Mouse (Mus musculus): Measurements from ENCODE around the gene Ehbp1l1. TPM values are rescaled to one million over a fixed set of nuclear protein-coding genes. Genes with fewer than 3 reads are reported as not detected.
"Not testable (repeated sequence)": the region's sequence is repeated elsewhere in the genome, so short reads cannot be mapped to it uniquely, and the experiment has no call there.

The Ehbp1l1 gene
- polyA plus RNA-seq, 1 experiment from 2014 or later, result 5.4 TPM

DNA sequence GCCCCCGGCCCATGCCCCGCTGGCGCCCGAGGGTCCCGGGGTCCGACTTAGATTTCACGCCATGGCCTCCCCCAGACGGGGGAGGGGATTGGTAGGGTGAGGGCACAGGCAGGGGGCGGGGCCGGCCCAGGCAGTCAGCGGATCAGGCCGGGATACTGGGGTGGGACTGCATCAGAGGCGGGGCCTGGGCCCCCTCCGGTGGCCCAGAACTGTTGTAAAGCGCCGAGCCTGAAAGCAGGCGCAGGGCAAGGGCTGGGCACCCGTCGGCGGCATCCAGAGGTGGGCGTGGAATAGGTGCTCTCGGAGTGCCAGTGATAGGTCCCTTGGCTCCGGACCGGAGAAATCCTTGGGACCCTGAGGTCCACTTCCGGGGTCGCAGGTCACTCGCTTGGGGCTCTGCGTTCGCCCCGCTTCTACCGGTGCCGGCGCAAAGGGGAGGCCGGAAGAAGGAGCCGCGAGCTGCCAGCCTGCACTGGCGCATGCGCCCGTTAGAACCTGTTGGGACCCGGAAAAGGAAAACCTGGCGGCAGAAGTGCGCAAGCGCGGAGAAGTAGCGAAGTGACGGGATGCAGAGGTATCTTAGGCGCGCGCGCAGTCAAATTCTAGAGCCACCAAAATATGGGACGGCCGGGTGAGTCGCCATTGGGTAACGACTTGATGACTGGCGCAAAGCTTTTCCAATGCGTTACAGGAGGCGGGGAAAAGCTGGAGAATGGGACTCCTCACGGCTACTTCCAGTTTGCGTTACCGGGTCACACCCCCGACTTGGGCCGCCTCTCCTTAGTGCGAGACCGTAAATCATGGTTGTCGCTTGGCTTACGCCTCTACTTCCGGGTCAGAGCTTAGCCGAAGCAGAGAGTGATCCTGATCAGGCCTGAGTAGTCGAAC is 37.7 kb downstream of the Ehbp1l1 start, which contains the start of the genes Map3k11 and Pcnx3:
TSS of gene Map3k11 (plus strand) at position 543 of the 888 bp plus-strand sequence.
TSS of gene Pcnx3 (minus strand) at position 709 of the 888 bp plus-strand sequence.
- H3K27ac ChIP-seq (ENCODE audit: low read depth, low read length), result peak within 1 kb of the TSS; percentile 76
- DNase-seq (ENCODE audit: low spot score, missing footprints) (peak; percentile 99), ATAC-seq (ENCODE audit: low FRiP score) (peak; percentile 91)
- H3K27me3 ChIP-seq (ENCODE audit: control insufficient read depth, insufficient read depth, low read length), result no peaks in the 10 kb centered on the region
- peaks cover 33% of the 10 kb centered on the region for H3K4me1 ChIP-seq (ENCODE audit: control insufficient read depth, insufficient read depth, low read length)
- H3K4me3 ChIP-seq (ENCODE audit: low read depth, low read length), result peak within 1 kb of the TSS; percentile 90
- peaks cover 20% of the 10 kb centered on the region for H3K36me3 ChIP-seq (ENCODE audit: control insufficient read depth, insufficient read depth, low read length)
- peak within 1 kb of the TSS; percentile 99 for H3K4me2 ChIP-seq
- WGBS, result under 1% methylated on average over 69 of the region's 69 CpGs
- H3K9me3 ChIP-seq (ENCODE audit: control insufficient read depth, low read length), result no peaks in the 10 kb centered on the region
- peak within 1 kb of the TSS; percentile 85 for H3K9ac ChIP-seq (ENCODE audit: low read length)

DNA sequence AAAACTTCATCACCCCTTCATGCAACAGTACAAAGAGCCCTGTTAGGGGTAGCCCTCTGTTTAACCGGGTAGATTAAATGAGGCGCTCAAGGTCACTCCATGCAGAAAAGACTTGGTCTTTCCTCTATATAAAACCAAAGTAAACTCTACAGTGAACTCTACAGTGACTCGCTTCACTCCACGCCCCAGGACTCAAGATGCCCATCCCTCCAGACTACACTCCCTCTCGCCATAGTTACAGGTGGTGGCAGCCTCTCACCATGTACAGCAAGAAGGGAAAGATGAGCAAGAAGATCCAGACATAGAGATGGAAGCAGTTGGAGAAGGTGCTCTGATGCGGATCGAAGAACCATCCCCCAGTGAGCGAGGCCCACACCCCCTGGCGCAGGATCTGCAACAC is 38.4 kb downstream of the Ehbp1l1 start:
- no peak for ATAC-seq (ENCODE audit: low FRiP score)
- Histone ChIP-seq H3K36me3 (ENCODE audit: control insufficient read depth, insufficient read depth, low read length) (peaks cover 25% of the 10 kb centered on the region), H3K27me3 (ENCODE audit: control insufficient read depth, insufficient read depth, low read length) (no peaks in the 10 kb centered on the region), H3K9ac (ENCODE audit: low read length) (peak overlapping the region; percentile 85), H3K27ac (ENCODE audit: low read depth, low read length) (peak overlapping the region; percentile 76), H3K4me3 (ENCODE audit: low read depth, low read length) (peak overlapping the region; percentile 90), H3K4me2 (peak overlapping the region; percentile 99), H3K9me3 (ENCODE audit: control insufficient read depth, low read length) (no peaks in the 10 kb centered on the region), H3K4me1 (ENCODE audit: control insufficient read depth, insufficient read depth, low read length) (peaks cover 33% of the 10 kb centered on the region)
- no peak for DNase-seq (ENCODE audit: low spot score, missing footprints)
- 21% methylated on average over 9 of the region's 9 CpGs for WGBS

DNA sequence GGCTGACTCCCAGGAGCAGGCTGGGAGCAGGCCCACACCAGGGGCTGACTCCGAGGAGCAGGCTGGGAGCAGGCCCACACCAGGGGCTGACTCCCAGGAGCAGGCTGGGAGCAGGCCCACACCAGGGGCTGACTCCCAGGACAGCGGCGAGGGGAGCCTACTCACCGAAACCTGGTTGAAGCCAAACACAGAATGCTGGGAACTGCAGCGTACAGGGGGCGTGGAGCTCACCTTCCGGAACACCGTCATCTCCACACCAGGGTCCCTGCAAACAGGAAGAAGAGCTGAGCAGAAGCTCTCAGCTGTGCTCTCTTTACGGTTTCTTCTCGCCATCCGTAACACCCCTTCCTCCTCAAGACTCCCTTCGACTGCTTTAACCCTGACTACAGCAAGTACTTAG is 39.2 kb downstream of the Ehbp1l1 start:
- DNase-seq (ENCODE audit: low spot score, missing footprints); H3K9me3 ChIP-seq (ENCODE audit: control insufficient read depth, low read length); H3K4me3 ChIP-seq (ENCODE audit: low read depth, low read length); H3K27ac ChIP-seq (ENCODE audit: low read depth, low read length); ATAC-seq (ENCODE audit: low FRiP score); H3K27me3 ChIP-seq (ENCODE audit: control insufficient read depth, insufficient read depth, low read length); H3K4me2 ChIP-seq; H3K9ac ChIP-seq (ENCODE audit: low read length): not testable (repeated sequence)
- WGBS, result 88% methylated on average over 12 of the region's 12 CpGs
- peaks cover 28% of the 10 kb centered on the region for H3K4me1 ChIP-seq (ENCODE audit: control insufficient read depth, insufficient read depth, low read length)
- H3K36me3 ChIP-seq (ENCODE audit: control insufficient read depth, insufficient read depth, low read length), result peaks cover 30% of the 10 kb centered on the region

DNA sequence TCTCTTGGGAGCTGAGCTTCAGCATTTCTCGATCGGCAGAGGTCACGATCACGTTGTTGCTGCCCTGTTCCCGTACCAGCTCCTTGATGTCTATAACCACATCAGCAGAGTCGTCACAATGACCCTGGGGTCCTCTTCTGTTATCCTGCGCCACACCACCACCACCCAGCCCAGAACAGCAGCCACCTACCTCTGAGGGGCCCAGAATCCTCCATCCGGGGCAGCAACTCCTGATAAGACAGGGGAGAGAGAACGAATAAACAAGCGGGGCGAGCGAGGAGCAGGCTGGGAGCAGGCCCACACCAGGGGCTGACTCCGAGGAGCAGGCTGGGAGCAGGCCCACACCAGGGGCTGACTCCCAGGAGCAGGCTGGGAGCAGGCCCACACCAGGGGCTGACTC is 39.7 kb downstream of the Ehbp1l1 start:
- Histone ChIP-seq H3K36me3 (ENCODE audit: control insufficient read depth, insufficient read depth, low read length) (peaks cover 32% of the 10 kb centered on the region), H3K9ac (ENCODE audit: low read length) (no peak overlapping the region), H3K27me3 (ENCODE audit: control insufficient read depth, insufficient read depth, low read length) (no peaks in the 10 kb centered on the region), H3K9me3 (ENCODE audit: control insufficient read depth, low read length) (no peaks in the 10 kb centered on the region), H3K4me3 (ENCODE audit: low read depth, low read length) (no peak overlapping the region), H3K4me2 (no peak overlapping the region), H3K4me1 (ENCODE audit: control insufficient read depth, insufficient read depth, low read length) (peaks cover 25% of the 10 kb centered on the region), H3K27ac (ENCODE audit: low read depth, low read length) (no peak overlapping the region)
- ATAC-seq (ENCODE audit: low FRiP score) (no peak), DNase-seq (ENCODE audit: low spot score, missing footprints) (no peak)
- 92% methylated on average over 13 of the region's 13 CpGs for WGBS

DNA sequence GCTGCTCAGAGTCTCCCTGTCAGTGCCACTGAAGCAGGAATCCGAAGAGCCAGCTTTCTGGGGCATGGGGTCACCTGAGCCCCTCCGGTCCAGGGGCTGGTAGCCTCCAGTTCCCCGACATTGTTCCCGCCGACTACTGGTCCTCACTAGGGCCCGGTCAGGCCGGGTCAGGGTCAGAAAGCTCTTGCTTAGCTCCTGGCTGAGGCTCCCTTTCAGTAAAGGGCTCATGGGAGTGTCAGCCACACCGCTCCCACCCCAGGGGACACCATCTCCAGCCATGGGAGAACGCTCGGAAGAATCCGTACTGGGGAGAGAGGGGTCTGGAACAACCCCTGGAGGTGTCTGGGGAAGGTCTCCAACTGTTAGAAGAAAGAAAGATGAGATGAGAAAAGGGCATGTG is 40.3 kb downstream of the Ehbp1l1 start:
- H3K9me3 ChIP-seq (ENCODE audit: control insufficient read depth, low read length), result no peaks in the 10 kb centered on the region
- WGBS, result 95% methylated on average over 11 of the region's 11 CpGs

GRCm38 (mm10) chr19:5685431-5685830 is 40.7 kb downstream of the Ehbp1l1 start:
- Histone ChIP-seq H3K4me3 (ENCODE audit: low read depth, low read length) (no peak overlapping the region), H3K27ac (ENCODE audit: low read depth, low read length) (no peak overlapping the region), H3K4me2 (no peak overlapping the region), H3K9me3 (ENCODE audit: control insufficient read depth, low read length) (no peaks in the 10 kb centered on the region), H3K27me3 (ENCODE audit: control insufficient read depth, insufficient read depth, low read length) (no peaks in the 10 kb centered on the region), H3K4me1 (ENCODE audit: control insufficient read depth, insufficient read depth, low read length) (peaks cover 16% of the 10 kb centered on the region), H3K9ac (ENCODE audit: low read length) (no peak overlapping the region), H3K36me3 (ENCODE audit: control insufficient read depth, insufficient read depth, low read length) (peaks cover 36% of the 10 kb centered on the region)
- ATAC-seq (ENCODE audit: low FRiP score), result no peak
- DNase-seq (ENCODE audit: low spot score, missing footprints), result no peak
- WGBS, result 95% methylated on average over 19 of the region's 19 CpGs

More for the DNA sequence above, 40.3 kb downstream of the Ehbp1l1 start:
- no peak overlapping the region for H3K27ac ChIP-seq (ENCODE audit: low read depth, low read length)
- no peak for ATAC-seq (ENCODE audit: low FRiP score)
- H3K36me3 ChIP-seq (ENCODE audit: control insufficient read depth, insufficient read depth, low read length), result peaks cover 36% of the 10 kb centered on the region
- no peak overlapping the region for H3K4me3 ChIP-seq (ENCODE audit: low read depth, low read length)
- H3K27me3 ChIP-seq (ENCODE audit: control insufficient read depth, insufficient read depth, low read length), result no peaks in the 10 kb centered on the region
- H3K4me2 ChIP-seq, result no peak overlapping the region
- H3K4me1 ChIP-seq (ENCODE audit: control insufficient read depth, insufficient read depth, low read length), result peaks cover 20% of the 10 kb centered on the region
- no peak for DNase-seq (ENCODE audit: low spot score, missing footprints)
- no peak overlapping the region for H3K9ac ChIP-seq (ENCODE audit: low read length)

- no peak for DNase-seq (ENCODE audit: low spot score, missing footprints)
- Histone ChIP-seq H3K36me3 (ENCODE audit: control insufficient read depth, insufficient read depth, low read length) (peaks cover 37% of the 10 kb centered on the region), H3K27ac (ENCODE audit: low read depth, low read length) (no peak overlapping the region), H3K27me3 (ENCODE audit: control insufficient read depth, insufficient read depth, low read length) (no peaks in the 10 kb centered on the region), H3K4me2 (no peak overlapping the region), H3K9ac (ENCODE audit: low read length) (no peak overlapping the region), H3K9me3 (ENCODE audit: control insufficient read depth, low read length) (no peaks in the 10 kb centered on the region), H3K4me3 (ENCODE audit: low read depth, low read length) (no peak overlapping the region), H3K4me1 (ENCODE audit: control insufficient read depth, insufficient read depth, low read length) (peaks cover 11% of the 10 kb centered on the region)
- no peak for ATAC-seq (ENCODE audit: low FRiP score)
- WGBS, result 87% methylated on average over 13 of the region's 13 CpGs
These were observed 41.1 kb downstream of the Ehbp1l1 start for GRCm38 (mm10) chr19:5684985-5685384.

GRCm38 (mm10) chr19:5684236-5684635 is 41.9 kb downstream of the Ehbp1l1 start:
- no peak overlapping the region for H3K9ac ChIP-seq (ENCODE audit: low read length)
- H3K4me2 ChIP-seq, result no peak overlapping the region
- no peak overlapping the region for H3K27ac ChIP-seq (ENCODE audit: low read depth, low read length)
- DNase-seq (ENCODE audit: low spot score, missing footprints) (no peak), ATAC-seq (ENCODE audit: low FRiP score) (no peak)
- no peaks in the 10 kb centered on the region for H3K9me3 ChIP-seq (ENCODE audit: control insufficient read depth, low read length)
- no peak overlapping the region for H3K4me3 ChIP-seq (ENCODE audit: low read depth, low read length)
- WGBS, result 94% methylated on average over 12 of the region's 12 CpGs
- H3K4me1 ChIP-seq (ENCODE audit: control insufficient read depth, insufficient read depth, low read length), result peaks cover 8% of the 10 kb centered on the region; the same call in 1 of the 2 replicates
- no peaks in the 10 kb centered on the region for H3K27me3 ChIP-seq (ENCODE audit: control insufficient read depth, insufficient read depth, low read length)
- peaks cover 42% of the 10 kb centered on the region for H3K36me3 ChIP-seq (ENCODE audit: control insufficient read depth, insufficient read depth, low read length)

DNA sequence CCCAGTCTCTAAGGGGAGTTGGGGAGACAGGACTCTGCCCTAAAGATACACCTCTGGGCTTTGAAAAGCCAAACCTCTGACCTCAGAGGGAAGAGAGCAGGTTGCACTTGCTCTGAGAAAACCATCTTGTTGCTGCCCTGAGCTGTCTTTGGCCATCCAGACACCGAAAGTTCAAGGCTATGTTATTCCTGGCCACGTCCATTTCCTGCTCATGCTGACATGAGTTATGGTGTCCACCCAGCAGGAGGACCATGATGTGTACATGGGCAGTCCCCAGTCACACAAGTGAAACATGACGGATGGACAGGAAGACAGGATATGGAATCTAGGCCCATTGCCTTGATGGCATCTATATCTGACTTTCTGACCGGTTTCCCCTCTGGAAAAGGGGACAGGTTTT is 45.7 kb downstream of the Ehbp1l1 start:
- no peak for DNase-seq (ENCODE audit: low spot score, missing footprints)
- WGBS, result 92% methylated on average over 4 of the region's 4 CpGs
- no peak overlapping the region for H3K27ac ChIP-seq (ENCODE audit: low read depth, low read length)
- H3K36me3 ChIP-seq (ENCODE audit: control insufficient read depth, insufficient read depth, low read length), result peaks cover 49% of the 10 kb centered on the region
- ATAC-seq (ENCODE audit: low FRiP score), result no peak
- H3K27me3 ChIP-seq (ENCODE audit: control insufficient read depth, insufficient read depth, low read length), result no peaks in the 10 kb centered on the region
- H3K9ac ChIP-seq (ENCODE audit: low read length), result no peak overlapping the region
- H3K4me1 ChIP-seq (ENCODE audit: control insufficient read depth, insufficient read depth, low read length), result no peaks in the 10 kb centered on the region
- no peaks in the 10 kb centered on the region for H3K9me3 ChIP-seq (ENCODE audit: control insufficient read depth, low read length)
- H3K4me3 ChIP-seq (ENCODE audit: low read depth, low read length), result no peak overlapping the region
- H3K4me2 ChIP-seq, result no peak overlapping the region
